Mouse (Mus musculus) CH12.LX (cell line): Measurements from ENCODE around the gene 2310057J18Rik.

Experiments
- CTCF ChIP-seq, 2 experiments: IDR thresholded peaks in 1 of 2; conservative IDR thresholded peaks in 1 of 2; 2 replicates each; pipeline ENCODE4 v1.5.1; 2011 to 2012; ENCODE audit warnings: low read depth in 2 of 2, low read length in 2 of 2, improper control_type of control experiment in 1 of 2, inconsistent platforms in 1 of 2, mild to moderate bottlenecking in 1 of 2, moderate library complexity in 1 of 2
- ELF1 ChIP-seq: IDR thresholded peaks from 2 replicates; pipeline ENCODE4 v1.6.1; 2014; ENCODE audit warnings: low read depth, mild to moderate bottlenecking, inconsistent platforms, low read length, improper control_type of control experiment
- EP300 ChIP-seq: IDR thresholded peaks from 2 replicates; pipeline ENCODE4 v1.6.1; 2011; ENCODE audit warnings: low read length, improper control_type of control experiment
- JUN ChIP-seq: IDR thresholded peaks from 2 replicates; pipeline ENCODE4 v1.6.1; 2011; ENCODE audit warnings: low read depth, mild to moderate bottlenecking, low read length, improper control_type of control experiment, moderate library complexity; ENCODE audit not compliant: insufficient read depth
- NELFE ChIP-seq: IDR thresholded peaks from 2 replicates; pipeline ENCODE4 v1.6.1; 2011; ENCODE audit warnings: low read depth, low read length, improper control_type of control experiment
- USF1 ChIP-seq: IDR thresholded peaks from 2 replicates; pipeline ENCODE4 v1.6.1; 2014; ENCODE audit warnings: low read depth, mild to moderate bottlenecking, inconsistent platforms, low read length, improper control_type of control experiment

- TF ChIP-seq JUN (no peak), USF1 (no peak), NELFE (no peak), EP300 (no peak), CTCF (conservative IDR thresholded peaks at IDR 0.05 in 1 of 2, IDR thresholded peaks at IDR 0.05 in 1 of 2; ENCODE audit: low read depth in 2 of 2, low read length in 2 of 2) (no peak), ELF1 (no peak)
These were observed 17.9 kb downstream of the 2310057J18Rik start for GRCm38 (mm10) chr10:28968189-28968588.
